Mouse (Mus musculus): ENCODE measurements around the gene Vmn1r232.

Vmn1r232 gene

DNA sequence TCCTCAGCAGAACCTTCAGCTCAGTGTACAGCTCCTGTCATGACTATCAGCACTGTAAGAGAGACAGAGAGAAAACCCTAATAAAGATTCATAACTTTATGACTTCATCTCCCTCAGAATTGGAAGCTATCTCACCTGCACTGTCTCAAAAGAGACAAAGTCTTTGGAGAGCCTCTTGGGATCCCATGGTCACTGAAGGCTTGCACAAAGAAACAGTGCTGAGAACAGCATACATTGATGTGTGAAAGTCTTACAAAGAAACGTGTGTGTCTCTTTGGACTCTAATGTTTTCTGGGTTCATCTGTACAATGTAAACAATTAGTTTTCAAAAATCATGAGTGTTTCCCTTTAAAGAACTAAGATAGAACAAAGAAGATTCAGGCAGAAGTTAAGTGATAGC, at the start of gene Vmn1r232:
TSS of gene Vmn1r232 (minus strand) at position 101 of the 400 bp plus-strand sequence.
- WGBS = 48% methylated on average over 1 of the region's 1 CpGs

- WGBS = 90% methylated on average over 4 of the region's 4 CpGs
These were observed 45.9 kb upstream of the Vmn1r232 start for GRCm38 (mm10) chr17:20965421-20965820.

GRCm38 (mm10) chr17:20960386-20960785, 40.9 kb upstream of the Vmn1r232 start:
- 96% methylated on average over 5 of the region's 5 CpGs for WGBS

DNA sequence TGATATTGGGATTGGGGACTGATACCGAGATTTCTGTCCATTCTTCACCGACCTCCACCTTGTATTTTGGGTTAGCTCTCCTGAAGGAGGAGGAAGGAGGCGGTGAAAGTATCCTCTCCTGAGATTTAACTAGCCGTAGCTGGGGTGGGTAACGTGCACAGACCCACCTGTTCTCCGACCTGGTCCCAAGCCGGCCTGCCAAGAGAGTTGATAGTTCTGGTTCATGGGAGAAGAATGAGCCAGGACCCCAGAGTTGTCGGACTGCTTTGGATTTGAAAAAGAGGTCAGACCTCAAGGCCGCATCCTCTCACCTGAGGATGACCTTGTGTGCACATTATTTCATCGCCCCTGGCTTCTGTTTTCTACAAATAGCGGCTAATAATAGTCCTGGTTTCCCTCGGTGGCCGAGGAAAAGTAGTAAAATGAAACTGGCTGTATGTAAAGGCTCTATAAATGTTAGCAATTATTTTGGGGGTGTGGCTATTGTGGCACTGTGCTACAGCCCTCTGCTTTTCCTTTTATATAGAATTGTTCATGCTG, 26.6 kb upstream of the Vmn1r232 start:
- WGBS = 0% methylated on average over 13 of the region's 13 CpGs

GRCm38 (mm10) chr17:20944985-20945891, 25.7 kb upstream of the Vmn1r232 start, which contains the start of gene Ppp2r1a:
Gene Ppp2r1a (plus strand): TSS chr17:20945311.
- under 1% methylated on average over 69 of the region's 69 CpGs for WGBS

DNA sequence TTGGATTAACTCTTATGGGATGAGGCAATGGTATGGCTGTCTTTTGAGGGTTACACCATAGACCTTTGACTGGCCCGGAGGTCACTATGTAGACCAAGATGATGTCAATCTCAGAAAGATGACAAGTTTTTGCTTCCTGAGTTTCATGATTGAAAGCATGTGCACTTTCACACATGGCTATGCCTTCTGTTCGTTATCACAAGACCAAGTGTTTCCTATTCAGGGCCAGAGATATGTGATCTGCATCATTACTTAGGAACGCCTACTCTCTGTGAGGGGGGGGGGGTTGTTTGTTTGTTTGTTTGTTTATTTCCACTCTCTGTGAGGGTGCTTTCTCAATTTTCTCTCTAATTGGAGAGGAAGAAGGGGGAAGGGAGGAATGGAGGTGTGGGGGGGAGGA, 24.7 kb upstream of the Vmn1r232 start:
- WGBS = 36% methylated on average over 3 of the region's 3 CpGs

- 53% methylated on average over 2 of the region's 2 CpGs for WGBS
These were observed 14.5 kb downstream of the Vmn1r232 start, which contains the start of gene Vmn1r231 for GRCm38 (mm10) chr17:20904991-20905390. Gene Vmn1r231 (minus strand): TSS chr17:20905091.
